Mouse (Mus musculus): ENCODE measurements at regions not wholly inside any gene's neighbourhood (a gene's known extent, or its start where the extent isn't known, plus 50 kb on each side); places are given as distances from the start of the nearest gene placed in this dataset.
A peak's percentile ranks its signal among the peaks of the same experiment; 100 is the strongest.

DNA sequence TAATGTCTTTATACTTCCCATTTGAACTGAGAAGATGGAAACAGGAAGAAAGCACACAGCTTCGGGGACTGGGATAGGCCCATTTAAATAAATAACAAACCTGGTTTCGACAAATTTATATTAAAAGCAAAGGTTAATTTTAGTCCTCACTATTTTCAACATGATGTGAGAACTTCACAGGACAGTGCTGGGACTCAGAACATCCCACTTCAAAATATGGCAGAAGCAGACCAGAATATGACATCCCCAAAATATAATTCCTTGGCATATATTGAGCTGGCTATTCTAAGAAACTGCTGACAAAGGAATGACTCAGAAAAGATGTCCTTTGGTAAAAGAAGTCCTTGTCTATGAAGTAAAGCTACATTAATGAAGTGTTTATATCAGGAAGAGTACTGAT, 338.0 kb downstream of the 1190002N15Rik start:
- no peak overlapping the region for H3K9ac ChIP-seq (ENCODE audit: low read length)
- no peak overlapping the region for H3K4me3 ChIP-seq (ENCODE audit: low read depth, low read length)
- H3K4me1 ChIP-seq (ENCODE audit: control insufficient read depth, insufficient read depth, low read length), result no peaks in the 10 kb centered on the region
- no peaks in the 10 kb centered on the region for H3K9me3 ChIP-seq (ENCODE audit: control insufficient read depth, low read length)
- H3K4me2 ChIP-seq, result no peak overlapping the region
- ATAC-seq (ENCODE audit: low FRiP score) (no peak), DNase-seq (ENCODE audit: low spot score, missing footprints) (no peak)
- no peaks in the 10 kb centered on the region for H3K36me3 ChIP-seq (ENCODE audit: control insufficient read depth, insufficient read depth, low read length)
- H3K27me3 ChIP-seq (ENCODE audit: control insufficient read depth, insufficient read depth, low read length), result no peaks in the 10 kb centered on the region
- 92% methylated on average over 2 of the region's 2 CpGs for WGBS
- no peak overlapping the region for H3K27ac ChIP-seq (ENCODE audit: low read depth, low read length)

DNA sequence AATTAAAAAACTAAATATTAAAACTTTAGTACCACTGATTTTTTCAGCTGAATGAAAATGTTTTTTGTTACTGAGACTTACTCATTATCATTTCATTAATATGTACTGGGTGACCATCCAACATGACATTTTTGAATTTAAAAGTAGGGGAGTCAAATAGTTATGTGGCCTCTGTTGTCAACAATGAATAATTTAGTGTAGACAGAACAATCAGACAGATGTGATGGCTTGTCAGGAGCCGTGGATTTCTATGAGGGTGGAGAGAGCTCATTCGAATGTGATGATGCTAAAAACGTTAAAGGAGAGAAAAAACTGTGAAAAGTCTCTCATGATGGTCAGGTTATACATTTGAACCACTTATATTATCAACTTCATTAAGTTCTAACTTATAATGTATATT, 346.8 kb downstream of the 1190002N15Rik start:
- no peak overlapping the region for H3K9ac ChIP-seq (ENCODE audit: low read length)
- no peak overlapping the region for H3K4me2 ChIP-seq
- H3K4me3 ChIP-seq (ENCODE audit: low read depth, low read length), result no peak overlapping the region
- no peak for DNase-seq (ENCODE audit: low spot score, missing footprints)
- 46% methylated on average over 3 of the region's 3 CpGs for WGBS
- no peaks in the 10 kb centered on the region for H3K4me1 ChIP-seq (ENCODE audit: control insufficient read depth, insufficient read depth, low read length)
- no peaks in the 10 kb centered on the region for H3K27me3 ChIP-seq (ENCODE audit: control insufficient read depth, insufficient read depth, low read length)
- no peaks in the 10 kb centered on the region for H3K9me3 ChIP-seq (ENCODE audit: control insufficient read depth, low read length)
- no peak overlapping the region for H3K27ac ChIP-seq (ENCODE audit: low read depth, low read length)
- H3K36me3 ChIP-seq (ENCODE audit: control insufficient read depth, insufficient read depth, low read length), result no peaks in the 10 kb centered on the region
- ATAC-seq (ENCODE audit: low FRiP score), result peak; percentile 40; the same call in 1 of the 2 replicates

DNA sequence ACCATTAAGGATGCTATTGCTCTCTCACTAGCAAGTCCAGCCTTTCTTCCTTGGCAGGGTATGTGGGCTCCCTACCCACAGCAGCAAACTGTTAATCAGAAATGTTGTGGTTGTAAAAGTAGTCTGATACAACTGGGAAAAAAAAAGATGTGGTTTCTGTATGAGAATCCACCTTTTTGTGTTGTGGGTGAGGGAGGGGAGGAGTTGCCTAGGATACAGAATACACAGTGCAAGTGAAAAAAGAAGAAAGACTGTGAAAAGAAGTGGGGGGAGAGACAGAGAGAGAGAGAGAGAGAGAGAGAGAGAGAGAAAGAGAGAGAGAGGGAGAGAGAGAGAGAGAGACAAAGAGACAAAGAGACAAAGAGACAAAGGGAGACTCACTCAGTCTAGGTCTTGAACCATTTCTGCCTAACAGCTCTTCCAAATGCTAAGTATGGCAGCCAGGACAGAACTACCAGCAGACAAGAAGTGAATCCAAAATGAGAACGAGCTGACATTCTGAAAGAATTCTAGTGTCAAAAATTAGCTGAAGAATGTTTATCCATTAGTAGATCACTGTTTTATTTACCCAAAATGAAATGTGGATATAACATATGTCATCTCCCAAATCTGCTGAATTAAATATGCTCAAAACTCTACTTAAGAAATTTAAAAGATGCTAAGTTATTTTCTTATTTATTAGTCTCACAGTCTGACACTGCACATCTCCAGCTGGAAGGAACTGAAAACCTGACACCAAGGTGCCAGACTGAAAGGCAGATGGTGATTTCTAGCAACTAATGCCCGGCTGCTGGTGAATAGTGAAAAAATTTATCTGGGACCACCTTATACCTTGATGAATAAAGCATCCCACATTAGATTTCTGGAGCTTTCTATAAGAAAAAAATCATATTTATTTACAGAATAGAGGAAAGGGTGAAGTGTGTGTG, 347.7 kb downstream of the 1190002N15Rik start:
- ATAC-seq (ENCODE audit: low FRiP score) (peak; percentile 47; the same call in 1 of the 2 replicates), DNase-seq (ENCODE audit: low spot score, missing footprints) (no peak)
- Histone ChIP-seq H3K4me2 (no peak overlapping the region), H3K9me3 (ENCODE audit: control insufficient read depth, low read length) (no peaks in the 10 kb centered on the region), H3K27ac (ENCODE audit: low read depth, low read length) (no peak overlapping the region), H3K9ac (ENCODE audit: low read length) (no peak overlapping the region), H3K4me3 (ENCODE audit: low read depth, low read length) (no peak overlapping the region), H3K36me3 (ENCODE audit: control insufficient read depth, insufficient read depth, low read length) (no peaks in the 10 kb centered on the region), H3K27me3 (ENCODE audit: control insufficient read depth, insufficient read depth, low read length) (no peaks in the 10 kb centered on the region), H3K4me1 (ENCODE audit: control insufficient read depth, insufficient read depth, low read length) (no peaks in the 10 kb centered on the region)
- 69% methylated on average over 2 of the region's 2 CpGs for WGBS

DNA sequence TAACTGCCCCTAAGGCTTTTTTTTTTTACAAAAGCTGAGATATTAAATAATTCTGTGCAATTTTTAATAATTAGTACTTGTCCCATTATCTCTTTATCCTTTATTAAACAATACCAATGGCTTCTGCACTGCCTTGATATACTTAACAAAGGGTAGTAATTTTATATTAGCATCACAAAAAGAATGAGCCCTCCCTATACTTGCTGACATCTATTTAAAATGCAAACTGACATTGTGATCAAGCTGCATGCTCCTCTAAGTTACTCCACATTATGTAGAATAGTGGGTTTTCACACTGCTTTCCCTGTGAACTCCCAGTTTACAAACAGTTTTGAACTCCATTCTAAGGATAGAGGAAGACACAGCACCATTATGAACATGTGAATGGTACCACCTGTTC, 349.8 kb downstream of the 1190002N15Rik start:
- Histone ChIP-seq H3K27me3 (ENCODE audit: control insufficient read depth, insufficient read depth, low read length) (no peaks in the 10 kb centered on the region), H3K27ac (ENCODE audit: low read depth, low read length) (no peak overlapping the region), H3K4me2 (no peak overlapping the region), H3K36me3 (ENCODE audit: control insufficient read depth, insufficient read depth, low read length) (no peaks in the 10 kb centered on the region), H3K9ac (ENCODE audit: low read length) (no peak overlapping the region), H3K4me3 (ENCODE audit: low read depth, low read length) (no peak overlapping the region), H3K9me3 (ENCODE audit: control insufficient read depth, low read length) (no peaks in the 10 kb centered on the region), H3K4me1 (ENCODE audit: control insufficient read depth, insufficient read depth, low read length) (no peaks in the 10 kb centered on the region)
- DNase-seq (ENCODE audit: low spot score, missing footprints) (no peak), ATAC-seq (ENCODE audit: low FRiP score) (0 out of 2 replicates have a peak, but pooled peaks have one; percentile 27)

DNA sequence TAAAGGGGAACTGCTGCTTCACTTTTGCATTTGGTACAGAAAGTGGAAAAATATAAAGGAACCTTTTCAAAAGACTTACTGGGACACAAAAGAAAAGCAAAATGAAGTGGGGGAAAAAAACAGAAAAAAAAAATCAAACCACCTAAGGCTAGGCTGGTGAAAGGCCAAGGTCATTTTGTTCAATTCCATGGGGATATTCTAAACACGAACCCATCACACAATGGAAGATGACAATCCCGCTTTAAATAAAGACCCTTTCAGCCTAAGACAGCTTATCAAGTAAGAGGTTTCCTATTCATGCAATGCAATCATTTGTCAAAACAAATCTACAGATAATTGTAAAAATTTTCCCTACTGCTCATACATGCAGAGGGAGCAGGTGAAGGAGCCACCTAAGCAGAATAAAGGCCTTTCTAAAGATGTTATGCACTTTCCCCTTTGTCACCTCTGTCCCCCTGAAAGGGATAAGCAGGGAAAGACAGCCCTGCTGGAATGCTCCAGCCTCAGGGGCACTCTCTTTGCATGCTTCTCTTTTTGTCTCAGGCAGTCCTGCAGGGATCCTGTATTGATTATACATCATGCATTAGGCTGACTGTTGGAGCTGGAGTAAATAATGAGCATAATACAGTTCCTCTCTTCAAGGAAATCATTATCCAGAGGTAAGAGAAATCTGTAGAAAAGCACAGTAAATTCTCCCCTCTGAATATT, 367.8 kb downstream of the 1190002N15Rik start:
- no peaks in the 10 kb centered on the region for H3K9me3 ChIP-seq (ENCODE audit: control insufficient read depth, low read length)
- no peaks in the 10 kb centered on the region for H3K27me3 ChIP-seq (ENCODE audit: control insufficient read depth, insufficient read depth, low read length)
- no peak overlapping the region for H3K9ac ChIP-seq (ENCODE audit: low read length)
- 47% methylated on average over 2 of the region's 2 CpGs for WGBS
- DNase-seq (ENCODE audit: low spot score, missing footprints), result no peak
- H3K36me3 ChIP-seq (ENCODE audit: control insufficient read depth, insufficient read depth, low read length), result no peaks in the 10 kb centered on the region
- H3K4me3 ChIP-seq (ENCODE audit: low read depth, low read length), result no peak overlapping the region
- peak; percentile 89 for ATAC-seq (ENCODE audit: low FRiP score)
- H3K27ac ChIP-seq (ENCODE audit: low read depth, low read length), result no peak overlapping the region
- peaks cover 5% of the 10 kb centered on the region; the same call in 1 of the 2 replicates for H3K4me1 ChIP-seq (ENCODE audit: control insufficient read depth, insufficient read depth, low read length)
- no peak overlapping the region for H3K4me2 ChIP-seq

DNA sequence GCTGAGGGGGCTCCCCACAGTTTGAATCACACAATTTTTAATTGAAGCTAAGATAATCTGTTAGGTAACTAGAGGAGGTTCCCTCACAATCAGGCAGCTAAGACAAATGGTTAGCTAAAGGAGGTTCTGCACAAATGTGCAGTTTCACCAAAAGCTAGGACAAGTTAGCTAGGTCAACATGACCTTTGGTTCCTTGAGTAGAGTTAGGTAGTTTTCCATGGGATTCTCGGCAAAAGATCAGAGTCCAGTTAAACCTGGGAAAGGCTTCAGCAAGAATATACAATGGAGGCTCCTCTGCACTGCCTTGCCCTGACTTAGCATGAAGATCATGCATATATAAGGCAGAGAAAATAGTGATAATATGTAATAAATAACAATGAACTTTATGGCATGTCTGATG, 374.2 kb downstream of the 1190002N15Rik start:
- no peak overlapping the region for H3K9ac ChIP-seq (ENCODE audit: low read length)
- H3K27me3 ChIP-seq (ENCODE audit: control insufficient read depth, insufficient read depth, low read length), result no peaks in the 10 kb centered on the region
- ATAC-seq (ENCODE audit: low FRiP score), result no peak
- no peaks in the 10 kb centered on the region for H3K36me3 ChIP-seq (ENCODE audit: control insufficient read depth, insufficient read depth, low read length)
- no peak overlapping the region for H3K27ac ChIP-seq (ENCODE audit: low read depth, low read length)
- H3K9me3 ChIP-seq (ENCODE audit: control insufficient read depth, low read length), result no peaks in the 10 kb centered on the region
- H3K4me1 ChIP-seq (ENCODE audit: control insufficient read depth, insufficient read depth, low read length), result no peaks in the 10 kb centered on the region
- no peak overlapping the region for H3K4me3 ChIP-seq (ENCODE audit: low read depth, low read length)
- WGBS, result 86% methylated on average over 1 of the region's 1 CpGs
- no peak overlapping the region for H3K4me2 ChIP-seq
- DNase-seq (ENCODE audit: low spot score, missing footprints), result no peak

DNA sequence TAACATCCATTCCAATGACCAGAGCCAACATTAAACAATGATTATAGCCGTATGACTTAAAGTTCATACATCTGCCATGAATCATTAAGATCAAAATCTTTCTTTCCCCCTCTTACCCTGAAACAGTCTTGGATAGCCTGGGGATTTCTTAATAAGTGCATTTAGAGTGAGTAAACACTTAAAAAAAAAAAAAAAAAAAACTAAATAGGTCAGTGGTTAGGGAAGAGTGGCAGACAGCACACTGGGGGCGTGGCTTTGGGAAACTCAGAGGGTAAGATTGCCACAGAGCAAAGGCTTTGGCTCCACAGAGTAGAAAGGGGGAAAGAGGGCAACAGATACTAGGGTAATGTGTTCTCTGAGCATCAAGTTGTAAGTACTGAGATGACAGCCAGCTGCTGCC, 382.3 kb downstream of the 1190002N15Rik start:
- H3K4me2 ChIP-seq, result no peak overlapping the region
- no peak for ATAC-seq (ENCODE audit: low FRiP score)
- no peaks in the 10 kb centered on the region for H3K9me3 ChIP-seq (ENCODE audit: control insufficient read depth, low read length)

DNA sequence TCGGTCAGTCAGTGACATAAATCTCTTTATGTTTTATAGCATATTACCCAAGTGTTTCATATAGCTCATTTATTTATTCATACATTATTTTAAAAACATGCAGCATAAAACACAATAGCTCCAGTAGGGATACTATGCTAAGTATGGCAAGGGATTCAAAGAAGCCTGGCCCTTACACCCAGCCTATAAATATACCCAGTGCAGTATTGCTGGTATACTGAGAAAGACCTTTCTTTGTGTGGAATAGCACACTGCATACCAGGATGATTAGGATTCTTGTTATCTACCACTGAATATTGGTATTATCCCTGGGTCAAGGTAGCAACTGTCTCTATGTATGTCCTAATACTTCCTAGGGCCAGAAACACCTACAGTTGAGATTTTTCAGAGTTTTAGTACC, 389.4 kb downstream of the 1190002N15Rik start:
- no peak overlapping the region for H3K4me2 ChIP-seq
- ATAC-seq (ENCODE audit: low FRiP score), result no peak
- peak; percentile 14 for DNase-seq (ENCODE audit: low spot score, missing footprints)
- WGBS, result 86% methylated on average over 1 of the region's 1 CpGs
- no peaks in the 10 kb centered on the region for H3K36me3 ChIP-seq (ENCODE audit: control insufficient read depth, insufficient read depth, low read length)
- H3K9ac ChIP-seq (ENCODE audit: low read length), result no peak overlapping the region
- H3K9me3 ChIP-seq (ENCODE audit: control insufficient read depth, low read length), result no peaks in the 10 kb centered on the region
- no peaks in the 10 kb centered on the region for H3K4me1 ChIP-seq (ENCODE audit: control insufficient read depth, insufficient read depth, low read length)
- no peaks in the 10 kb centered on the region for H3K27me3 ChIP-seq (ENCODE audit: control insufficient read depth, insufficient read depth, low read length)
- no peak overlapping the region for H3K4me3 ChIP-seq (ENCODE audit: low read depth, low read length)
- no peak overlapping the region for H3K27ac ChIP-seq (ENCODE audit: low read depth, low read length)

More for the DNA sequence above, 382.3 kb downstream of the 1190002N15Rik start:
- Histone ChIP-seq H3K4me3 (ENCODE audit: low read depth, low read length) (no peak overlapping the region), H3K9ac (ENCODE audit: low read length) (no peak overlapping the region), H3K27ac (ENCODE audit: low read depth, low read length) (no peak overlapping the region), H3K4me1 (ENCODE audit: control insufficient read depth, insufficient read depth, low read length) (no peaks in the 10 kb centered on the region), H3K36me3 (ENCODE audit: control insufficient read depth, insufficient read depth, low read length) (no peaks in the 10 kb centered on the region), H3K27me3 (ENCODE audit: control insufficient read depth, insufficient read depth, low read length) (no peaks in the 10 kb centered on the region)
- DNase-seq (ENCODE audit: low spot score, missing footprints), result no peak
- WGBS, result 87% methylated on average over 2 of the region's 2 CpGs

DNA sequence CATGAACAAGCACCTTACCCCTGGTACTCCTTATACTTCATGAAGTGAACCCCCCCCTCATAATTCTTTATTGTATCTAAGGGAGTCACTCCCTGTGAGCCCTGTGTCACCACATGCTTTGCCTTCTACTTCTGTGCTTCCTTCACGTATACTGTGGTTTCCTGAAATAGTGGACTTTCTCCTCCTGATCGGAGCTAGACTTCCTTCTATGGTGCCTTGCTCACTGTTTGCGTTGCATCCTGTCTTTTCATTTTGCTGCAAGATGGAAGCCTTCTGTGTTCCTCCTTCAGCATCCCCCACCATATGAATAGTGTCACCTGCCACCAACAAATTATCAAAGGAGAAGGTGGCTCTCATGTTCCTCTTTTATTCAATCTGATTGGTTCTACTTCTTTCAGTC, 391.1 kb downstream of the 1190002N15Rik start:
- no peak overlapping the region for H3K27ac ChIP-seq (ENCODE audit: low read depth, low read length)
- no peaks in the 10 kb centered on the region for H3K36me3 ChIP-seq (ENCODE audit: control insufficient read depth, insufficient read depth, low read length)
- H3K9ac ChIP-seq (ENCODE audit: low read length), result no peak overlapping the region
- WGBS, result 93% methylated on average over 3 of the region's 3 CpGs
- DNase-seq (ENCODE audit: low spot score, missing footprints) (peak; percentile 53), ATAC-seq (ENCODE audit: low FRiP score) (no peak)
- H3K9me3 ChIP-seq (ENCODE audit: control insufficient read depth, low read length), result no peaks in the 10 kb centered on the region
- H3K4me3 ChIP-seq (ENCODE audit: low read depth, low read length), result no peak overlapping the region
- no peak overlapping the region for H3K4me2 ChIP-seq
- no peaks in the 10 kb centered on the region for H3K4me1 ChIP-seq (ENCODE audit: control insufficient read depth, insufficient read depth, low read length)
- no peaks in the 10 kb centered on the region for H3K27me3 ChIP-seq (ENCODE audit: control insufficient read depth, insufficient read depth, low read length)

Data from midbrain, embryonic 11.5 days (tissue).